Mouse (Mus musculus): ENCODE data around the gene Chn1. TPM values are rescaled to one million over a fixed set of nuclear protein-coding genes. Genes with fewer than 3 reads are reported as not detected.
A peak's percentile ranks its signal among the peaks of the same experiment; 100 is the strongest.

Gene Chn1
- polyA plus RNA-seq, 1 experiment from 2014 or later = 118 TPM

- WGBS = 53% methylated on average over 4 of the region's 4 CpGs
- Histone ChIP-seq H3K27me3 (ENCODE audit: control insufficient read depth, insufficient read depth, low read length) (no peaks in the 10 kb centered on the region), H3K4me1 (replicated peaks; ENCODE audit: control insufficient read depth, insufficient read depth, low read length) (peaks cover 9% of the 10 kb centered on the region), H3K36me3 (replicated peaks; ENCODE audit: control insufficient read depth, insufficient read depth) (peaks cover 14% of the 10 kb centered on the region), H3K27ac (no peak overlapping the region), H3K4me2 (replicated peaks) (no peak overlapping the region), H3K9ac (no peak overlapping the region), H3K4me3 (replicated peaks; ENCODE audit: low read length) (no peak overlapping the region), H3K9me3 (ENCODE audit: control insufficient read depth, low read length) (no peaks in the 10 kb centered on the region)
- DNase-seq (ENCODE audit: low spot score) (no peak), ATAC-seq (ENCODE audit: low FRiP score) (no peak)
Measured at GRCm38 (mm10) chr2:73607609-73608008, 167.5 kb downstream of the Chn1 start.

- Histone ChIP-seq H3K27ac (no peak overlapping the region), H3K4me3 (replicated peaks; ENCODE audit: low read length) (no peak overlapping the region), H3K36me3 (replicated peaks; ENCODE audit: control insufficient read depth, insufficient read depth) (peaks cover 10% of the 10 kb centered on the region), H3K9ac (no peak overlapping the region), H3K27me3 (ENCODE audit: control insufficient read depth, insufficient read depth, low read length) (no peaks in the 10 kb centered on the region), H3K4me1 (replicated peaks; ENCODE audit: control insufficient read depth, insufficient read depth, low read length) (peaks cover 9% of the 10 kb centered on the region), H3K9me3 (ENCODE audit: control insufficient read depth, low read length) (no peaks in the 10 kb centered on the region), H3K4me2 (replicated peaks) (no peak overlapping the region)
- ATAC-seq (ENCODE audit: low FRiP score) (no peak), DNase-seq (ENCODE audit: low spot score) (no peak)
- WGBS = 68% methylated on average over 2 of the region's 2 CpGs
Measured at GRCm38 (mm10) chr2:73607146-73607545, 168.0 kb downstream of the Chn1 start.

- Histone ChIP-seq H3K27ac (no peak overlapping the region), H3K4me1 (replicated peaks; ENCODE audit: control insufficient read depth, insufficient read depth, low read length) (peaks cover 9% of the 10 kb centered on the region), H3K9ac (no peak overlapping the region), H3K36me3 (replicated peaks; ENCODE audit: control insufficient read depth, insufficient read depth) (peaks cover 5% of the 10 kb centered on the region), H3K4me3 (replicated peaks; ENCODE audit: low read length) (no peak overlapping the region), H3K9me3 (ENCODE audit: control insufficient read depth, low read length) (no peaks in the 10 kb centered on the region), H3K27me3 (ENCODE audit: control insufficient read depth, insufficient read depth, low read length) (no peaks in the 10 kb centered on the region), H3K4me2 (replicated peaks) (no peak overlapping the region)
- ATAC-seq (ENCODE audit: low FRiP score) = no peak
- no peak for DNase-seq (ENCODE audit: low spot score)
- 90% methylated on average over 6 of the region's 6 CpGs for WGBS
Measured at GRCm38 (mm10) chr2:73606616-73607015, 168.5 kb downstream of the Chn1 start.

DNA sequence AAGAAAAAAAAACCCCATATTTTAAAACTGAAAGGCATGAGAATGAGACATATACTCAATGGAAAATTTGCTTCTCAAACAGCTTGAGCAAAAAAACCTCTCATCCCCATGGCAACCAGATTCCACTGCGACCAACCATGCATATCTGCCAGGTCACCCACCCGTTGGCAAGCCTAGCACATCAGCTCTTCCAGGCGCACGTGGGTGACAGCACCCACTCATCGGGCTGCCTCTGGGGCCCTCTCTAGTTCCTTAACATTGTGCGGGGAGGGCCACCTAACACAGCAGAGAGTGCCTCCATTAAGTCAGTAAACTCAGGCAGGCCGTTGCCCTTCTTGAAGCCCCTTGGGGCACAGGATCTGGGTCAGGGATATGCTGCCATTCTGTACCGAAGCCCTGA is 170.1 kb downstream of the Chn1 start:
- Histone ChIP-seq H3K27me3 (ENCODE audit: control insufficient read depth, insufficient read depth, low read length) (no peaks in the 10 kb centered on the region), H3K36me3 (replicated peaks; ENCODE audit: control insufficient read depth, insufficient read depth) (no peaks in the 10 kb centered on the region; the same call in 1 of the 2 replicates), H3K27ac (peak overlapping the region; percentile 32; the same call in 1 of the 2 replicates), H3K4me2 (replicated peaks) (no peak overlapping the region), H3K4me1 (replicated peaks; ENCODE audit: control insufficient read depth, insufficient read depth, low read length) (peaks cover 9% of the 10 kb centered on the region), H3K9ac (no peak overlapping the region), H3K9me3 (ENCODE audit: control insufficient read depth, low read length) (no peaks in the 10 kb centered on the region), H3K4me3 (replicated peaks; ENCODE audit: low read length) (no peak overlapping the region)
- ATAC-seq (ENCODE audit: low FRiP score) (peak; percentile 66; the same call in 1 of the 2 replicates), DNase-seq (ENCODE audit: low spot score) (peak; percentile 53)
- 53% methylated on average over 8 of the region's 8 CpGs for WGBS

- Histone ChIP-seq H3K27ac (no peak overlapping the region), H3K4me2 (replicated peaks) (no peak overlapping the region), H3K4me3 (replicated peaks; ENCODE audit: low read length) (no peak overlapping the region), H3K9me3 (ENCODE audit: control insufficient read depth, low read length) (no peaks in the 10 kb centered on the region), H3K36me3 (replicated peaks; ENCODE audit: control insufficient read depth, insufficient read depth) (no peaks in the 10 kb centered on the region; the same call in 1 of the 2 replicates), H3K4me1 (replicated peaks; ENCODE audit: control insufficient read depth, insufficient read depth, low read length) (peaks cover 9% of the 10 kb centered on the region), H3K9ac (no peak overlapping the region), H3K27me3 (ENCODE audit: control insufficient read depth, insufficient read depth, low read length) (no peaks in the 10 kb centered on the region)
- ATAC-seq (ENCODE audit: low FRiP score) (no peak), DNase-seq (ENCODE audit: low spot score) (no peak)
- 86% methylated on average over 2 of the region's 2 CpGs for WGBS
Measured at GRCm38 (mm10) chr2:73604579-73604978, 170.6 kb downstream of the Chn1 start.

DNA sequence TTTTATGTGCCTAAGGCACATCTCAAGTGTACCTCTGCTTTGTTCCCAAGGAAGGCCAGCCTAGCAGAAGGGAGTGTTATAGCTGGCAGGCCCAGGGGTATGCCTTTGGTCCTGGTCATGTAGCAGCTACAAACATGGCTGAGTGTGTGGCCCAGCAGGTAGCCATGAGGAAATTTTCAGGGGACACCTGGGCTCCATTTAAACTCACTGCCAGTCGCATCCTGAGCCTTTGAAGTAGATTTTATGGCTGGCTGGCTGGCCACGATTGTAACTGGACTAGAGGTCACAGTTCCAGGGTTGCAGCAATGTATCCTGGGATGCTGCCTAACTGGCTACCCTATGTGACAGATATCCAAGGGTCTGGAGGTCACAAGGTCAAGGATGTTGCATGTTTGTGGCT is 174.5 kb downstream of the Chn1 start:
- Histone ChIP-seq H3K4me2 (replicated peaks) (no peak overlapping the region), H3K9me3 (ENCODE audit: control insufficient read depth, low read length) (no peaks in the 10 kb centered on the region), H3K9ac (no peak overlapping the region), H3K36me3 (replicated peaks; ENCODE audit: control insufficient read depth, insufficient read depth) (no peaks in the 10 kb centered on the region), H3K27ac (no peak overlapping the region), H3K27me3 (ENCODE audit: control insufficient read depth, insufficient read depth, low read length) (no peaks in the 10 kb centered on the region), H3K4me1 (replicated peaks; ENCODE audit: control insufficient read depth, insufficient read depth, low read length) (peaks cover 9% of the 10 kb centered on the region), H3K4me3 (replicated peaks; ENCODE audit: low read length) (no peak overlapping the region)
- no peak for DNase-seq (ENCODE audit: low spot score)
- 80% methylated on average over 2 of the region's 2 CpGs for WGBS
- ATAC-seq (ENCODE audit: low FRiP score) = no peak

- 92% methylated on average over 11 of the region's 11 CpGs for WGBS
- DNase-seq (ENCODE audit: low spot score) (no peak), ATAC-seq (ENCODE audit: low FRiP score) (no peak)
- Histone ChIP-seq H3K27ac (no peak overlapping the region), H3K9ac (no peak overlapping the region), H3K27me3 (ENCODE audit: control insufficient read depth, insufficient read depth, low read length) (no peaks in the 10 kb centered on the region), H3K4me1 (replicated peaks; ENCODE audit: control insufficient read depth, insufficient read depth, low read length) (no peaks in the 10 kb centered on the region), H3K36me3 (replicated peaks; ENCODE audit: control insufficient read depth, insufficient read depth) (no peaks in the 10 kb centered on the region), H3K9me3 (ENCODE audit: control insufficient read depth, low read length) (no peaks in the 10 kb centered on the region), H3K4me2 (replicated peaks) (no peak overlapping the region), H3K4me3 (replicated peaks; ENCODE audit: low read length) (no peak overlapping the region)
Measured at GRCm38 (mm10) chr2:73597772-73598171, 177.4 kb downstream of the Chn1 start.

GRCm38 (mm10) chr2:73596786-73597185 is 178.4 kb downstream of the Chn1 start:
- DNase-seq (ENCODE audit: low spot score) = no peak
- WGBS = 34% methylated on average over 9 of the region's 9 CpGs
- Histone ChIP-seq H3K4me3 (replicated peaks; ENCODE audit: low read length) (no peak overlapping the region), H3K4me1 (replicated peaks; ENCODE audit: control insufficient read depth, insufficient read depth, low read length) (no peaks in the 10 kb centered on the region), H3K27me3 (ENCODE audit: control insufficient read depth, insufficient read depth, low read length) (no peaks in the 10 kb centered on the region), H3K9ac (no peak overlapping the region), H3K4me2 (replicated peaks) (no peak overlapping the region), H3K36me3 (replicated peaks; ENCODE audit: control insufficient read depth, insufficient read depth) (no peaks in the 10 kb centered on the region), H3K27ac (no peak overlapping the region), H3K9me3 (ENCODE audit: control insufficient read depth, low read length) (no peaks in the 10 kb centered on the region)
- ATAC-seq (ENCODE audit: low FRiP score) = no peak

- Histone ChIP-seq H3K4me2 (replicated peaks) (no peak overlapping the region), H3K27me3 (ENCODE audit: control insufficient read depth, insufficient read depth, low read length) (no peaks in the 10 kb centered on the region), H3K27ac (no peak overlapping the region), H3K9me3 (ENCODE audit: control insufficient read depth, low read length) (no peaks in the 10 kb centered on the region), H3K36me3 (replicated peaks; ENCODE audit: control insufficient read depth, insufficient read depth) (no peaks in the 10 kb centered on the region), H3K4me3 (replicated peaks; ENCODE audit: low read length) (no peak overlapping the region), H3K4me1 (replicated peaks; ENCODE audit: control insufficient read depth, insufficient read depth, low read length) (no peaks in the 10 kb centered on the region), H3K9ac (no peak overlapping the region)
- 75% methylated on average over 5 of the region's 5 CpGs for WGBS
- DNase-seq (ENCODE audit: low spot score) = no peak
- ATAC-seq (ENCODE audit: low FRiP score) = no peak
Measured at GRCm38 (mm10) chr2:73596326-73596725, 178.8 kb downstream of the Chn1 start.

DNA sequence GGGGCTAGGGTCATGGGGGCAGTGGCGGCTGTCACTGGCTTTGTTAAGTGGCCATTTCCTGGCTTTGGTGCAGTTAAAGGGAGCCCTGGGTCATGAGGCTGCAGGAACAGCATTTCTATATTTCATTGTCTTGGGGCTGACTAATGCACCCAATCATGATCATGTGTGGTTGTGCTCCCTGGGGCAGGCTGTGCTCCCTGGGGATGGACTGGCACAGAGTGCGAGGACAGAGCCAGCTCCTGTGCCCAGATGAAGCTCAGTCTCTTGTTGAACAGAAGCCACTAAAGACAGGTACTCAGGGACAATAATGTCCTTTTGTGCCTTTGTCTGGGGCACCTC is 182.1 kb downstream of the Chn1 start:
- Histone ChIP-seq H3K4me3 (replicated peaks; ENCODE audit: low read length) (no peak overlapping the region), H3K27me3 (ENCODE audit: control insufficient read depth, insufficient read depth, low read length) (no peaks in the 10 kb centered on the region), H3K9me3 (ENCODE audit: control insufficient read depth, low read length) (no peaks in the 10 kb centered on the region), H3K9ac (no peak overlapping the region), H3K36me3 (replicated peaks; ENCODE audit: control insufficient read depth, insufficient read depth) (no peaks in the 10 kb centered on the region), H3K4me2 (replicated peaks) (no peak overlapping the region), H3K4me1 (replicated peaks; ENCODE audit: control insufficient read depth, insufficient read depth, low read length) (peaks cover 6% of the 10 kb centered on the region; the same call in 1 of the 2 replicates), H3K27ac (no peak overlapping the region)
- WGBS = 77% methylated on average over 2 of the region's 2 CpGs
- no peak for DNase-seq (ENCODE audit: low spot score)
- no peak for ATAC-seq (ENCODE audit: low FRiP score)
